Mouse (Mus musculus) testis, adult 2 months (tissue): ENCODE data around the gene Fhod1.

Experiments used
- CTCF ChIP-seq: fragments of 200-500 bp; IDR thresholded peaks from 2 replicates; pipeline ENCODE4 v1.5.1; 2012; ENCODE audit warnings: low read depth, mild to moderate bottlenecking, inconsistent platforms, low read length, moderate library complexity; ENCODE audit not compliant: control insufficient read depth, insufficient read depth, insufficient replicate concordance
- POLR2A ChIP-seq: fragments of 200-500 bp; IDR thresholded peaks from 2 replicates; pipeline ENCODE4 v1.6.1; 2012; ENCODE audit warnings: low read depth, mild to moderate bottlenecking, inconsistent platforms, low read length, moderate library complexity; ENCODE audit not compliant: control insufficient read depth

- no peak for TF ChIP-seq CTCF
- TF ChIP-seq POLR2A, result no peak
Measured at GRCm38 (mm10) chr8:105367107-105367506, 19.4 kb upstream of the Fhod1 start.
